Mouse (Mus musculus): ENCODE measurements around the gene Caskin2.
A peak's percentile ranks its signal among the peaks of the same experiment; 100 is the strongest.
"Not testable (repeated sequence)": the region's sequence is repeated elsewhere in the genome, so short reads cannot be mapped to it uniquely, and the experiment has no call there.

Gene Caskin2

GRCm38 (mm10) chr11:115813507-115814296 lies at the start of gene Caskin2:
Gene Caskin2 (minus strand): TSS chr11:115813639.
- peak; percentile 94 for DNase-seq (ENCODE audit: low spot score)

DNA sequence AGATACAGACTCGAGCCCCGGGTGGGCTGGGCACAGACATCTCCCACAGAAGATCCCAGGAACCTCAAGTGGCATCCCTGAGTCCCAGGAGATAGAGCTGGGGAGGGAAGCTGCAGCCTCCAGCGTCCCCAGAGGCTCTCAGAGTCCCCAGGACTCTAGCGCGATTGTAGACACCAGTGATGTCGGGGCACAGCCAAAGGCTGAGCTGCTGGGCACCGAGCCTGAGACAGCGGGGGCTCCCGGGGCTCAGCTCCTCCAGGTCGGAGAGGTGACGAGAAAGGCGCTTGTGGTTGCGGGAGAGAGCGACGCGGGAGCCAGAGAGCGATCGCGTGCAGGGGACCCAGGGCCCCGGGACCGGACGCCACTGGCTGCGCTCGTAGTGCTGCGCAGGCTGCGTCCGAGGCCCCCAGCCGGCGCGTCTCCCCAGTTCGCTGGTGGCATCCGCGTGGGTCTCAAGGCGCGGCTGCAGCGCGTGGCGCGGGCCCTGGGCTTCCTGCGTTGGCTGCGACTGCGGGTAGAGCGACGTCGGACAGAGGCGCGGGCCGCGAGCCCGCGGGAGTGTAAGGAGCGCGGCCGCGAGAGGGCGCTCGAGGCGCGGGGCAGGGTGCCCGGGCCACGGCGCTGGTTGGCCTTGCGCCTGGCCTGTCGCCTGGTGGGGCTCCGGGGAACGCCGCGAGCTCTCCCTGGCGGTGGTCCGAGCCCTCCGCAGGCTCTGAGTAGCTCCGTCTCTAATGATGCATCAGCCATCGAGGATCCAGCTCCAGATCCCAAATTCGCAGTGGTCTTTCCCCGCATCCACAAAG lies 45.9 kb upstream of the Caskin2 start:
- peak; percentile 93 for DNase-seq (ENCODE audit: low spot score)

DNA sequence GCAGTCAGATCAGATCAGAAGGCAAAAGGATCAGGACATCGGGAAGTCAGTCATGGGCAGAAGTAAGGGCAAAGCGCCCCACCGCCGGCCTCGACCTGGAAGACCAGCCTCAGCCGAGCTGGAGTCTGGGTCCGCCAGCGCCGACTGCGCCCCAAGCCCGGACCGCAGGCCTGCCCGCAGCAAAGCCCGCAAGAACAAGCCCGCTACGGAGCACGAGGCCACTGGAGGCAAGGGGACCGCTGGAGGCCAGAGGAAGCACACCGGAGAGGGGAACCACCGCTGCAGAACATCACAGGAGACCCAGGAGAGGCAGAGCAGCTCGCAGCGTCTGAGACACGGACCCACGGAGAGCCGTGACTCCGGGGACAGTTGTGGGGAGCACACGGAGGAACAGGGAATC lies 44.9 kb upstream of the Caskin2 start, which contains the start of gene Myo15b:
Gene Myo15b, plus strand, starts transcription at position 53 of the 400 bp plus-strand sequence.
- no peak for DNase-seq (ENCODE audit: low spot score)

- no peak for DNase-seq (ENCODE audit: low spot score)
These were observed 44.5 kb upstream of the Caskin2 start for GRCm38 (mm10) chr11:115857936-115858335.

- DNase-seq (ENCODE audit: low spot score): not testable (repeated sequence)
These were observed 43.7 kb upstream of the Caskin2 start for GRCm38 (mm10) chr11:115857146-115857545.

DNA sequence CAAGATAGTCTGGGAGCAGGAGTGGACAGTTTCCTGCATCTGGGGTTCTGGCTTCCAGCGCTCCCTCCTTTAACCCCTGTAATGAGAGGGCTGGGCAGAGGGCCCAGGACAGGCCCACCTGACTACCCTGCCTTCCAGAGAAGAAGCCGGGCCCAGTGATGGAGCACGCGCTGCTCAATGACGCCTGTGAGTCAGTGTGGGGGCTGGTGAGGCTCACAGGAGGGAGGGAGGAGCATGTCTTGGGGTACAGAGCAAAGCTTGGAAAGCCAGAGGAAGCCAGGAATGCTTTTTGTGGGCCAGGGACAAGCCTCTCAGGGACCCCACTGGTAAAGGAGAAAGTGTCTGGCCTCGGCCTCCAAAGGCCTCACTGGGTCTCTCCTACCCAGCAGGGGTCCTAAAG lies 41.2 kb upstream of the Caskin2 start:
- no peak for DNase-seq (ENCODE audit: low spot score)

- DNase-seq (ENCODE audit: low spot score): no peak
These were observed 32.4 kb upstream of the Caskin2 start for GRCm38 (mm10) chr11:115845819-115846218.

DNA sequence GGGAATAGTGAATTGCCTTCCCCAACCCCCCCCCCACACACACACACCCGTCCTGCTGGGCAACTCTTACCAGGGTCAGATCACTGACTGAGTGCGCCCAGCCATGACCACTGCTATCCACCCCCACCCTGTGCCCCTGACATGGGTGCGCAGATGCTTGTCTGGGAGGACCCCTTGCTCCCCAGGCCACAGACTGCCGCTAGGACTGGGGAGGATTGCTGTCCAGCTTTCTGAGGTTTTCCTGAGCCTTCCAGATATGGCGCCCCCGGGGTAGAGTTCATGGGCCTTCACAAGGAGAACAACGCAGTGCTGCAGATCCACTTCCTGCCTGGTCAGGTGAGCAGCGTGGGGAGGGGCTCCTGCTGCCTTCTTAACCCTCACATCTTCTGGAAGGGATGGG lies 30.8 kb upstream of the Caskin2 start:
- no peak for DNase-seq (ENCODE audit: low spot score)

DNA sequence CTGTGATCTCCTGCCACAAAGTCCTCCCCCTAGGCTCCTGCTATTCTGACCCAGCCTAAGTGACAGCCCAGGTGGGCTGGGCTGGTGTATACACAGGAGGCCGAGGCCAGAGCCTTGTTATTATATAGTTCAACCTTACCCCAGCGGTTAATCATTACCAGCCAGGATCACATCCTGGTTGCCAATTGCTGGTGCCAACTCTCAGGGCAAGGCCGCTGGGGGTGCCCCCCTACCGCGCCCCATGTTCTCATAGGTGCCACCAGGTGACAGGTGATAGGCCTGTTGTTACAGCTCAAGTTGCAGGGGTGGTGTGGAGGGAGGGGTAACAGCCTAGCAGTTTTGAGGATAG lies 30.4 kb upstream of the Caskin2 start:
- no peak for DNase-seq (ENCODE audit: low spot score)

GRCm38 (mm10) chr11:115843141-115843890 lies 29.9 kb upstream of the Caskin2 start:
- DNase-seq (ENCODE audit: low spot score): no peak

DNA sequence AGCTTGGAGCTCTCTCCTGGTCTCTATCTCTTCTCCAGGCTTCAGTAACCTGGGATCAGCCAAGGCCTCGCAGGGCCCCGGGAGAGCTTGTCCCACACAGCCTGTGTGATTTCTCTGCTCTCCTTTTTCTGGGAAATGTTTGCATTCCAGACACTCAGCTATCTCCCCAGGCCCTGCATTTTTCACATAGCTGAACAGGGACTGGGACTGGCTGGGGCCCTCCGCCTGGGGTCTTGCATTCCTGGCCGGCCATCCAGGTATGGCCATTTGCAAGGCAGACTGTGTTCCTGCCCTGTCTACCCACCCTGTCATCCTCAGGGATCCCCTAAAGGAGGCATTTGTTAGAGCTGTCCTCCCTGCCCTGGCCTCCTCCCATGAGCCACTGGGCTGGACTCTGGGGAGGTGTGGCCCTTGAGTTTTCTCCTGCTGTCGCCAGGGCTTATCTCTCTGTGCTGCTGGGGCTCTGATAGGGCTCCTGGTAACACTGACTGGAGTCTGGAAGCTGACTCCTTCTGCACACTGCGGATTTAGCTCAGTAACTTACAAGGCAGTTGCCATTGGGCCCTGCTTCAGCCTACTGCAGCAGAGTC lies 28.6 kb upstream of the Caskin2 start:
- no peak for DNase-seq (ENCODE audit: low spot score)

GRCm38 (mm10) chr11:115841044-115841443 lies 27.6 kb upstream of the Caskin2 start:
- no peak for DNase-seq (ENCODE audit: low spot score)

GRCm38 (mm10) chr11:115839732-115840131 lies 26.3 kb upstream of the Caskin2 start:
- DNase-seq (ENCODE audit: low spot score): no peak

DNA sequence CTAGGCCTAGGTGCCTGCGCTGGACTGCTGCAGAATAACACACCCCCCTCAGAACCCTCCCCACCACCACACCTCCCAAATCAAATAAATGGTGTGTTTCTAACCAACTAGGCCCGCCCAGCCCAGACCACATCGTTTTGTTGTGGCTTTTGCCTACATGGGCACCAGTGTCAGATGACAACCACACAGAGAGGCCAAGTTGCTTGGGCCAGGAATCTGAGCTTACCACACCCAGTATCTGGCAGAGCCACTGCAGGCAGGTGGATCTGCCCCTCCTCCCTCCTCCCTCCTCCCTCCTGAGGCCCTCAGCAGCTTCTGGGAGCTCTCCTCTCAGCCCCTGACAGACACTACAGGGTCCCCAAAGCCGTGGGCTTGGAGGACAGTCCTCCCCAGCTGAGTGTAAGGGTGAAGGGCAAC lies 25.5 kb upstream of the Caskin2 start:
- DNase-seq (ENCODE audit: low spot score): no peak

- no peak for DNase-seq (ENCODE audit: low spot score)
These were observed 24.3 kb upstream of the Caskin2 start for GRCm38 (mm10) chr11:115837606-115838345.

DNA sequence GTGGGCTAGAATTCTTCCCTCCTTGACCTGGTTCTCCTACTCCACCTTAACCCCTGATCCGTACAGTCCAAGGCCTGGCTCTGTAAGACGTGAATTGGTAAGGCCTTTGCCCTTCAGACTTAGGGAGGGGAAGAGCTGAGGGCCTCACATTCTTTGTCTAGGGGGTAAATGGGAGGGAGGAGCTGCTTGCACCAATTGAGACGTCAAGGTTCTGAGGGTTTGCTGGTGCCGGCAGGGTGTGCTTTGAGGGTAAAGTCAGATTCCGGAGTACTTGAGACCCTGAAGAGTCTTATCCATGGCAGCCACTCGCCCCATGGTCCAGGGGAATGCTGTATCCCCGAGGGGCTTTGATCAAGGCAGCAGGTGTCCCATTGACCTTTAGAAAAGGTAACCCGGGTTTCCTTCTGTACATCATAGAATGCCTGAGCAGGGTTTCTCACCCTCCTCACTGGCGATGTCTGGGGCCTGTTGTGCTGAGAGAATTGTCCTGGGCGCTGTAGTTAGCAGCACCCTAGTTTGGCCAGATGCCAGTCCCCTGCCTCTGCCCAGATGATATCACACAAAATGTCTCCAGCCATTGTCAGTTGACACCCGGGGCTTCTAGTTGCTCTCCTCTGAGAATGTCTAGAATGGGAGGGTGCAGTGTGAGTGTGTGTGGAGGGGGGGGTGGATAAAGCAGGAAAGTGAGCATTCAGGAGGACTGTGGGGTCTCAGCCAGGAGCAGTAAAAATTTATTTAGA lies 23.4 kb upstream of the Caskin2 start:
- no peak for DNase-seq (ENCODE audit: low spot score)

GRCm38 (mm10) chr11:115834033-115834432 lies 20.6 kb upstream of the Caskin2 start:
- no peak for DNase-seq (ENCODE audit: low spot score)

GRCm38 (mm10) chr11:115833021-115833513 lies 19.6 kb upstream of the Caskin2 start:
- no peak for DNase-seq (ENCODE audit: low spot score)

- peak; percentile 43 for DNase-seq (ENCODE audit: low spot score)
These were observed 19.1 kb upstream of the Caskin2 start for GRCm38 (mm10) chr11:115832523-115832922.

DNA sequence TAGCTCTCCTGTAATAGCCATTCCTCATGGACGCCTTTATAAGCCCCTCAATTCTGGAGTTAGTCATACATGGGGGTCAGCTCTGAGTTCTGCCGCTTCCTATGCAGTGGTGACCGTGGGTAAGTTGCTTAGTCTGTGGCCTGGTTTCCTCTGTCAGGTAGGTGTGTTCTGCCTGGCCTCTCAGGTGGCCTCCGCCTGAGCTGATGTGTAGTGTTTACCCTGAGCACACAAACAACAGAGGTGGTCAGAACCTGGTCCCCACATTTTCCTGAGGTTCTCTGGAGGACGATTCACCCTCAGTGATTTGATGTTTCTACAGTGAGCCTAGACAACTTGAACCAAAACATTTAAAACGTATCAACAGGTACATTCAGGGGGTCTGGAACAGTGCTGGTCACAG lies 18.6 kb upstream of the Caskin2 start:
- no peak for DNase-seq (ENCODE audit: low spot score)
